ENCODE assay signal across 9 mouse cellular contexts in the genomic region with DNA sequence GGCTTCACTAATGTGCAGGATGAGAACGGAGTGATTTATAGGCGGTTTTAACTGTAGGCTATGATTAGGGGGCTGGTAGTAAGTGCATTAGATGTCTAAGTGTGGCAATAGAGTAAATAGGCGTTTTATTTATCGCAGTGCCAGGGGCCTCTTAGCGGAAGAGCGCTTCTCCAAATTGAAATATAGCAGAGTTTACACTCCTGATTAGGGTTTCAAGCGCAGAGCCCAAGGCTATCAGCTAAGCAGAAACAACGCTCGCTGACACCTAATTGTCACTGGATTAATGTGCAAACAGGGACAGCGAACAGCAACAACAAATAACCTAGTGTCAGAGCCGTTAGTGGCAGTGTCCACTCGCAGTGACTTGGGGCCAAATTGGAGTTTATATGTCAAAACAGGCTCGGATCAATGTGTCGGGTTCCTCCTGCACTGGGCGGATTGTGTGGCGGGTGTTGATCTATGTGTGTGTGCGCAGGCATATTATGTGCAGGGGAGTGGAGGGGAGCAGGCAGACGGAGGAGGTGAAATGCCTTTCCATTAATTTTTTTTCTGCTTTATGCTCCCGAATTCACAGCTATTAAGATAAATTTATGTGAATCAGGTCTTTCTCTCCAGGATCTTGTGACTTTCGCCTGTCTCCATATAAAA.
A peak's percentile ranks its signal among the peaks of the same experiment; 100 is the strongest.
DNase-seq lines count a peak whose midpoint lies in the region; ATAC-seq and TF ChIP-seq lines count a peak whose summit lies in the region.
"Had no signal": no experiment of that assay in that cellular context is flagged by ENCODE, and none has a peak within 500 bp of the region (broad histone marks: within the 10 kb centered on the region; RNA-seq: fewer than 3 reads in every experiment).

No protein-coding gene starts in this region.

- WGBS in embryonic facial prominence, embryonic 13.5 days: 8% methylated on average over 20 of the region's 20 CpGs
- 7% methylated on average over 20 of the region's 20 CpGs for WGBS in intestine, embryonic 14.5 days
- WGBS in neural tube, embryonic 13.5 days: 6% methylated on average over 20 of the region's 20 CpGs
- WGBS in cerebellum, adult 2 months: 21% methylated on average over 20 of the region's 20 CpGs

- no peak for ATAC-seq in embryonic facial prominence, embryonic 13.5 days (ENCODE audit: insufficient number of reproducible peaks, insufficient read depth, low FRiP score, low TSS enrichment, low read depth)
- no peak for ATAC-seq in intestine, embryonic 14.5 days (replicated peaks; ENCODE audit: low FRiP score, low TSS enrichment, low read depth)
- peak; percentile 77 for ATAC-seq in neural tube, embryonic 13.5 days (ENCODE audit: low read depth)

- no peak for DNase-seq in layer of hippocampus, adult 2 months (ENCODE audit: low spot score in 2 of 2)
- no peak for DNase-seq in layer of hippocampus, adult 8-10 months (ENCODE audit: low spot score in 2 of 2)
- DNase-seq in intestine, embryonic 14.5 days (ENCODE audit: low spot score): peak; percentile 64
- no peak for DNase-seq in right cerebral cortex, adult 18-20 months
- DNase-seq in cerebellum, adult 2 months: no peak
- DNase-seq in T-cell, adult 2 months (ENCODE audit: low spot score): no peak
- DNase-seq: left cerebral cortex, postnatal 4 days had no signal

- H3K9ac ChIP-seq in embryonic facial prominence, embryonic 13.5 days: peak overlapping the region; percentile 58; the same call in 1 of the 2 replicates
- H3K9ac ChIP-seq in intestine, embryonic 14.5 days (ENCODE audit: low read length): no peak overlapping the region
- 0 out of 2 replicates have a peak overlapping the region, but pooled peaks have one; percentile 31 for H3K9ac ChIP-seq in neural tube, embryonic 13.5 days

- peak overlapping the region; percentile 47 for H3K4me3 ChIP-seq in layer of hippocampus, adult 2 months
- H3K4me3 ChIP-seq in embryonic facial prominence, embryonic 13.5 days: peak overlapping the region; percentile 43
- H3K4me3 ChIP-seq in intestine, embryonic 14.5 days (ENCODE audit: low read depth, low read length): peak overlapping the region; percentile 12; the same call in 1 of the 2 replicates
- peak overlapping the region; percentile 24 for H3K4me3 ChIP-seq in neural tube, embryonic 13.5 days
- no peak overlapping the region for H3K4me3 ChIP-seq in cerebellum, adult 2 months (replicated peaks; ENCODE audit: insufficient read depth, low read depth, low read length)

- TF ChIP-seq POLR2A in cerebellum, adult 2 months (IDR thresholded peaks at IDR 0.05; ENCODE audit: borderline replicate concordance, insufficient read depth, low read length): no peak

- peaks cover 15% of the 10 kb centered on the region for H3K4me1 ChIP-seq in embryonic facial prominence, embryonic 13.5 days
- 0 out of 2 replicates have a peak, but pooled peaks cover 6% of the 10 kb centered on the region for H3K4me1 ChIP-seq in intestine, embryonic 14.5 days (replicated peaks; ENCODE audit: control insufficient read depth, insufficient read depth, low read length)
- H3K4me1 ChIP-seq in neural tube, embryonic 13.5 days (replicated peaks): peaks cover 20% of the 10 kb centered on the region
- H3K4me1 ChIP-seq in cerebellum, adult 2 months (ENCODE audit: control insufficient read depth, insufficient read depth, low read length): no peaks in the 10 kb centered on the region

- no peaks in the 10 kb centered on the region for H3K36me3 ChIP-seq in embryonic facial prominence, embryonic 13.5 days
- no peaks in the 10 kb centered on the region for H3K36me3 ChIP-seq in intestine, embryonic 14.5 days (ENCODE audit: control insufficient read depth, insufficient read depth, low read length)
- H3K36me3 ChIP-seq in neural tube, embryonic 13.5 days: no peaks in the 10 kb centered on the region

- H3K27ac ChIP-seq in layer of hippocampus, adult 2 months: peak overlapping the region; percentile 43
- no peak overlapping the region for H3K27ac ChIP-seq in embryonic facial prominence, embryonic 13.5 days
- no peak overlapping the region for H3K27ac ChIP-seq in intestine, embryonic 14.5 days (ENCODE audit: low read depth)
- H3K27ac ChIP-seq in neural tube, embryonic 13.5 days (replicated peaks): peak overlapping the region; percentile 78
- no peak overlapping the region for H3K27ac ChIP-seq in cerebellum, adult 2 months (ENCODE audit: insufficient read depth, low read length)

- peak overlapping the region; percentile 72 for H3K4me2 ChIP-seq in embryonic facial prominence, embryonic 13.5 days
- peak overlapping the region; percentile 29 for H3K4me2 ChIP-seq in intestine, embryonic 14.5 days (ENCODE audit: low read length)
- H3K4me2 ChIP-seq in neural tube, embryonic 13.5 days: peak overlapping the region; percentile 52

- H3K9me3 ChIP-seq in embryonic facial prominence, embryonic 13.5 days: no peaks in the 10 kb centered on the region
- H3K9me3 ChIP-seq in intestine, embryonic 14.5 days (ENCODE audit: control insufficient read depth, low read length): no peaks in the 10 kb centered on the region
- no peaks in the 10 kb centered on the region for H3K9me3 ChIP-seq in neural tube, embryonic 13.5 days

- no peak for TF ChIP-seq CTCF in layer of hippocampus, adult 2 months (conservative IDR thresholded peaks at IDR 0.05)
- TF ChIP-seq CTCF in cerebellum, adult 2 months (IDR thresholded peaks at IDR 0.05; ENCODE audit: borderline replicate concordance, insufficient read depth, low read depth, low read length): no peak

- peaks cover 72% of the 10 kb centered on the region for H3K27me3 ChIP-seq in embryonic facial prominence, embryonic 13.5 days
- H3K27me3 ChIP-seq in intestine, embryonic 14.5 days (replicated peaks; ENCODE audit: control insufficient read depth, insufficient read depth, low read length): peaks cover 74% of the 10 kb centered on the region
- H3K27me3 ChIP-seq in neural tube, embryonic 13.5 days: peaks cover 100% of the 10 kb centered on the region
- peaks cover 5% of the 10 kb centered on the region; the same call in 1 of the 2 replicates for H3K27me3 ChIP-seq in cerebellum, adult 2 months (ENCODE audit: control insufficient read depth, insufficient read depth, low read length)

Comparison
In these comparisons a context has a peak if more than half of its experiments do, and no peak if none do; other contexts are left out.
1. H3K27ac ChIP-seq: peak in layer of hippocampus, adult 2 months (single experiment) and neural tube, embryonic 13.5 days (single experiment); none in embryonic facial prominence, embryonic 13.5 days (single experiment), intestine, embryonic 14.5 days (single experiment) and cerebellum, adult 2 months (single experiment).
2. Peak in every context shown above with its lines, with median percentiles within 50 percentile points of each other: H3K4me2 ChIP-seq.